Mouse (Mus musculus): ENCODE data around the gene Slc25a26.

- TF ChIP-seq TAL1 (IDR thresholded peaks at IDR 0.05; ENCODE audit: low read length): no peak
- TF ChIP-seq GATA1 (IDR thresholded peaks at IDR 0.05; ENCODE audit: low read length): no peak
Measured at GRCm38 (mm10) chr6:94568040-94568439, 67.9 kb downstream of the Slc25a26 start.
